Mouse (Mus musculus) liver, postnatal 0 days (tissue): ENCODE measurements around the gene Arl6.

ENCODE experiments used
- CTCF ChIP-seq: sonication (generic); IDR thresholded peaks from 2 replicates; pipeline ENCODE4 v1.5.1; 2016; ENCODE audit warnings: antibody characterized with exemption, low read depth
- EP300 ChIP-seq: IDR thresholded peaks from 2 replicates; pipeline ENCODE4 v1.6.1; 2016; ENCODE audit warnings: antibody characterized with exemption, low read depth, mild to moderate bottlenecking

GRCm38 (mm10) chr16:59594714-59595113 lies 44.5 kb downstream of the Arl6 start:
- TF ChIP-seq EP300 (no peak), CTCF (no peak)
